ENCODE assay signal across 20 mouse cellular contexts in genomic region chr1:72186151-72186550, GRCm38 (mm10).
"Had no signal": no experiment of that assay in that cellular context is flagged by ENCODE, and none has a peak within 500 bp of the region (broad histone marks: within the 10 kb centered on the region; RNA-seq: fewer than 3 reads in every experiment).

No protein-coding gene starts in this region.

- H3K4me2 ChIP-seq: kidney, embryonic 15.5 days; liver, embryonic 13.5 days; midbrain, embryonic 11.5 days; midbrain, embryonic 15.5 days; neural tube, embryonic 12.5 days; neural tube, embryonic 15.5 days; stomach, embryonic 15.5 days had no signal

- H3K9ac ChIP-seq: kidney, embryonic 15.5 days; liver, embryonic 13.5 days; midbrain, embryonic 15.5 days; neural tube, embryonic 12.5 days; neural tube, embryonic 15.5 days; stomach, embryonic 15.5 days had no signal

- H3K27ac ChIP-seq: kidney, embryonic 15.5 days; layer of hippocampus, adult 2 months; liver, embryonic 13.5 days; midbrain, embryonic 15.5 days; neural tube, embryonic 12.5 days; neural tube, embryonic 15.5 days; stomach, embryonic 15.5 days had no signal

- ATAC-seq: intestine, embryonic 16.5 days; midbrain, embryonic 15.5 days had no signal

- H3K4me3 ChIP-seq: kidney, embryonic 15.5 days; layer of hippocampus, adult 2 months; liver, embryonic 13.5 days; midbrain, embryonic 15.5 days; neural tube, embryonic 12.5 days; neural tube, embryonic 15.5 days; stomach, embryonic 15.5 days had no signal

- H3K27me3 ChIP-seq: kidney, embryonic 15.5 days; liver, embryonic 13.5 days; midbrain, embryonic 15.5 days; neural tube, embryonic 12.5 days; neural tube, embryonic 15.5 days; stomach, embryonic 15.5 days had no signal

- H3K36me3 ChIP-seq: kidney, embryonic 15.5 days; liver, embryonic 13.5 days; midbrain, embryonic 15.5 days; neural tube, embryonic 12.5 days; neural tube, embryonic 15.5 days; stomach, embryonic 15.5 days had no signal

- H3K9me3 ChIP-seq: kidney, embryonic 15.5 days; liver, embryonic 13.5 days; midbrain, embryonic 15.5 days; neural tube, embryonic 12.5 days; neural tube, embryonic 15.5 days; stomach, embryonic 15.5 days had no signal

- DNase-seq: kidney, adult 18-20 months; layer of hippocampus, adult 9-11 months; liver, embryonic 13.5 days; lung, adult 2 months; lung, postnatal 14 days; lung, postnatal 4 days; retina, postnatal 1 day; right cerebral cortex, postnatal 25 days; spleen, adult 18-20 months; thymus, adult 2 months; thymus, postnatal 14 days; thymus, postnatal 4 days had no signal
